Mouse (Mus musculus) heart, adult 10 weeks (tissue): ENCODE data around the gene Vwa5b1. TPM values are rescaled to one million over a fixed set of nuclear protein-coding genes. Genes with fewer than 3 reads are reported as not detected.

Source experiments
- polyA plus RNA-seq: library from polyadenylated mRNA; stranded (reverse); fragments of 350-450 nt; fragmentation: Illumina TruSeq; extraction: RNeasy Lipid Tissue Mini Kit (QIAGEN cat#74804); gene quantifications from one replicate; pipeline ENCODE4 v1.2.3, GENCODE M21; 2014; ENCODE audit warnings: low read depth, low replicate concordance

Gene Vwa5b1
- not detected for polyA plus RNA-seq

GRCm38 (mm10) chr4:138635428-138636145, at the start of gene Vwa5b1:
Gene Vwa5b1 (minus strand): TSS chr4:138635884.

Other genes with a start within 250 kb of the Vwa5b1 start
- gene Fam43b, start 239.4 kb downstream of the Vwa5b1 start, polyA plus RNA-seq = not detected
- gene Mul1, start 201.2 kb downstream of the Vwa5b1 start, polyA plus RNA-seq = 35.1 TPM
- gene Camk2n1, start 181.6 kb downstream of the Vwa5b1 start, polyA plus RNA-seq = 12.3 TPM
- 0.73 TPM for gene Pla2g2c, start 88.9 kb upstream of the Vwa5b1 start, polyA plus RNA-seq
- gene Ubxn10, start 101.3 kb upstream of the Vwa5b1 start, polyA plus RNA-seq = 6.7 TPM
- not detected for gene Pla2g2f, start 121.7 kb upstream of the Vwa5b1 start, polyA plus RNA-seq
- 1.5 TPM for gene Pla2g2d, start 139.9 kb upstream of the Vwa5b1 start, polyA plus RNA-seq
- 38.6 TPM for gene Pla2g5, start 227.6 kb upstream of the Vwa5b1 start, polyA plus RNA-seq
- not detected for gene Gm13030, start 238.1 kb upstream of the Vwa5b1 start, polyA plus RNA-seq
- not detected for gene Pla2g2e, start 242.1 kb upstream of the Vwa5b1 start, polyA plus RNA-seq